Mouse (Mus musculus): ENCODE measurements around the gene Dkk1. TPM values are rescaled to one million over a fixed set of nuclear protein-coding genes. Genes with fewer than 3 reads are reported as not detected.

Dkk1 gene
- 0.08 and 0.13 TPM in 2 replicates for polyA plus RNA-seq (2015; fragmentation: Nextera tagmentation; extraction: Ambion mirVana)

DNA sequence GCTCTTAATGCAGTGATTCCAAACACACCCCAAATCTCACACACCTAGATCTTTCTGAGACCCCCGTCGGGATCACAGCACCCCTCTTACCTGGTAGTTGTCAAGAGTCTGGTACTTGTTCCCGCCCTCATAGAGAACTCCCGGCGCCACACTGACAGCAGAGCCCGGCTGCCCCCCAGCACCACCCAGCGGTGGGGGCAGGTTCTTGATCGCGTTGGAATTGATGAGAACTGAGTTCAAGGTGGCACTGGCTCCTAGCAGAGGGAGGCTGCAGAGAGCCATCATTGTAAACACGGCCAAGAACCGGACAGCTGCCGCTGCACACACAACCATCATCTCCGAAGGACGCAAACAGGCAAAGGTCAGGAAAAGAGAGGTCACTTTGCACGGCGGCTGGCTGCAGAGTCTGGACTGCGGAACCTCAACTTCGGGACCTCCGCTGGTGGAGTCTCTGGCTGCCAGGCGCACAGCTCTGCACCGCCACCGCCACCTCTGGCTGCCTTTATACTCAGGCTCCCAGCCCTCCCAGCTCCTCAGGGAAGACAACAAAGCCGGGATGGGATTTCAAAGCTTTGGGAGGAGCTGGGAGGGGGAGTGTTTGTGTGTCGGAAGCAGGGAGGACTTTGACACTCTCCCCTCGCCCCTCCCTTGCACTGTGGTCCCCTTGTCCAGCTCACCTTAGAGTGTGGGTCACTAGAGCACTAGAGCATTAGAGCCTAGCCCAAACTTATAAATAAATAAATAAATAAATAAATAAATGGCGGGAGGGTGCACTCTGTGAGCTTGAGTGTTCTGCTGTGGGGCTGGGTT, at the start of gene Dkk1:
Dkk1 (minus strand) TSS at position 622 of the 810 bp plus-strand sequence.

